Mouse (Mus musculus) spleen, adult 2 months (tissue): ENCODE data around the gene Ppan.

Experiments
- CTCF ChIP-seq: fragments of 200-500 bp; IDR thresholded peaks from 2 replicates; pipeline ENCODE4 v1.5.1; 2011; ENCODE audit warnings: mild to moderate bottlenecking, inconsistent platforms; ENCODE audit not compliant: insufficient read depth, insufficient read length, insufficient replicate concordance; ENCODE audit errors: extremely low read depth
- POLR2A ChIP-seq: fragments of 200-500 bp; IDR thresholded peaks from 2 replicates; pipeline ENCODE4 v1.6.1; 2011; ENCODE audit warnings: low read depth, low read length, inconsistent platforms

DNA sequence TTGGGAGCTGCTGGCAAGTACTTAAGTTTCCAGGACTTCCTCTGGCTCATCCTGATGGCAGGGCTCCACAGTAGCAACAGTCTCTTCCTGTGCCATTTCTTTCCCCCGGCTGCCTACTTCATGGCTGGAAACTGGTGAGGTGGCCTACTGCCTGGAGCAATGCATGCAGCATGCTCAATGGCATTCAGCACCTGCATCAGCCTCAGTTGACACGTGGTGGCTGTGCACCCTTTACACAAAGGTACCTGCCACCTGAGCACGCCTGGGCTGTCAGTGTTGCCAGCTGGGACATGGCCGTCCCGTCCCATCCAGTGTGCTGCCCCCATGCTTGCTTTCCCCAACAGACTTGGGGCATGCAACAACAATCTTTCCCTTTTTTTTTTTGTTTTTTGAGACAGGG, 5.1 kb downstream of the Ppan start:
- TF ChIP-seq CTCF (no peak), POLR2A (no peak)
